Mouse (Mus musculus) hindbrain, embryonic 10.5 days (tissue): Measurements from ENCODE around the gene Atp7b. TPM values are rescaled to one million over a fixed set of nuclear protein-coding genes. Genes with fewer than 3 reads are reported as not detected.

Experiments used
- DNase-seq: peaks from one replicate; pipeline ENCODE4 v3.0.0-alpha.2; 2017; ENCODE audit warnings: low spot score
- H3K27ac ChIP-seq: fragments of 300-500 bp; sonication (generic); 2 replicates; pipeline ENCODE4 v1.5.1; 2016; ENCODE audit warnings: mild to moderate bottlenecking, moderate library complexity
- H3K27me3 ChIP-seq: fragments of 300-500 bp; sonication (generic); 2 replicates; pipeline ENCODE4 v1.6.1; 2016; ENCODE audit warnings: mild to moderate bottlenecking; ENCODE audit not compliant: poor library complexity, insufficient read depth, severe bottlenecking
- H3K36me3 ChIP-seq: fragments of 300-500 bp; sonication (generic); 2 replicates; pipeline ENCODE4 v1.6.1; 2016; ENCODE audit warnings: mild to moderate bottlenecking, moderate library complexity
- H3K4me1 ChIP-seq: fragments of 300-500 bp; sonication (generic); replicated peaks from 2 replicates; pipeline ENCODE4 v1.6.1; 2016; ENCODE audit warnings: mild to moderate bottlenecking
- H3K4me3 ChIP-seq: fragments of 300-500 bp; sonication (generic); 2 replicates; pipeline ENCODE4 v1.5.1; 2016; ENCODE audit warnings: mild to moderate bottlenecking, moderate library complexity
- H3K9me3 ChIP-seq: fragments of 300-500 bp; sonication (generic); 2 replicates; pipeline ENCODE4 v1.6.1; 2016; ENCODE audit warnings: mild to moderate bottlenecking, moderate library complexity
- WGBS: fragments of 180-500 bp; shearing (Covaris S2); methylation state at CpG from one replicate; pipeline ENCODE4 v1.1.7; 2016; 5-methylcytosine and 5-hydroxymethylcytosine counted together
- polyA plus RNA-seq: library from polyadenylated mRNA; unstranded; fragments of >200 nt; fragmentation: Nextera tagmentation; extraction: Ambion mirVana; gene quantifications from 2 replicates; pipeline ENCODE4 v1.2.1, GENCODE M21; 2016

Atp7b gene
- polyA plus RNA-seq, 1 experiment from 2014 or later, result 2.5 TPM

DNA sequence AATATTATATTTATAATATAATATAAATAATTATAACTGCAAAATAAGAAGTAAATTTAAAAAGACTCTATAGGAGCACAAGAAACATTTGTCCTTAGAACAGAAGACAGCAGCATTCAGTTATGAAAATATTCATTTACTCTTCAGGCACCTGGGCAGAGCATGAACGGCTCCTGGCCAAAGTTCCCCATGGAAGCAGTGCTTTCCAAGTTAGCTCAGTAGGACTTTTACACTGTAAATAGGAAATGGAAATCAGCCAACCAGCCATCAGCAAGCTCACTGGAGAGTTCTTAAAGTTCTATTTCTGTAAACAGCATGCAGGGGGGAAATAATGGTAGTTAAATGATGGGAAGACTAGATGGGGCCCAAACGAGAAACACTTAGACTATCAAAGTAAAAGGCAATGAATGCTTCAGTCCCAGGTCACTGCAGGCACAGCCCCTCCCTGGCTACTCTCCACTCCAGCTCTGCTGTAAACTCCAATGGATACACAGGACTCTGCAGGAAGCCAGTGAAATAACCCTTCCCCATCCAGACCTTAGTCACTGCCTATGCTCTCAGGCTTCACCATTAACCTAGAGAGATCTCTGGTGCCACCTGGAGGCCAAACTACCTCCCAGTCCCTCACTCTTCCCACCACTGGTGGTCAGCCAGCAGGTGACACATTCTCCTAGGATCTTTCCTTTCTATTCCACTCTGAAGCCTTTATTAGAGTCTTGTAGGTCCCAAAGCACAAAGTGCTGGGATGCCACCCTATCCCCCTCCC, 12.2 kb downstream of the Atp7b start:
- H3K27me3 ChIP-seq, result no peaks in the 10 kb centered on the region
- no peak overlapping the region for H3K4me3 ChIP-seq
- DNase-seq, result peak; percentile 56
- WGBS, result 76% methylated on average over 2 of the region's 2 CpGs
- H3K27ac ChIP-seq, result no peak overlapping the region
- H3K4me1 ChIP-seq, result peaks cover 10% of the 10 kb centered on the region
- H3K9me3 ChIP-seq, result no peaks in the 10 kb centered on the region
- H3K36me3 ChIP-seq, result no peaks in the 10 kb centered on the region

DNA sequence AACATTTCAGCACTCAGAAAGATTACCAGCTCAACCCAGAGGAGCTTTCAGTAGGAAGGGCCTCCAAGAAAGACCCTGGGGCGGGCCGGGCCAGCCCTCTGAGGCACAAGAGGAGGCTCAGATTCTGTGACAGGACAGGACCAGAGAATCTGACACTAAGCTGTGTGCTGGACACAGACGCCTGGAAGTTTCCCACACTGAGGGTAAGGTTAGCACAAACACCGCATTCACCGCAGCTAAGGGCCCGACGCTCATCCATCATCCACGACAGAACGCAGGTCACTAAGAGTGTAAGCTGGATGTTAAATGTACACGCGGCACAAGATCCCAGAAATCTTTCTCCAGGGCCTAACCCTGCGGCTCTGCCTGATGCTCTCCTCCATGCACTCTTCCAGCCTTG, 16.4 kb downstream of the Atp7b start:
- H3K36me3 ChIP-seq, result no peaks in the 10 kb centered on the region
- peak overlapping the region; percentile 53; the same call in 1 of the 2 replicates for H3K27ac ChIP-seq
- peaks cover 23% of the 10 kb centered on the region for H3K4me1 ChIP-seq
- WGBS, result 58% methylated on average over 12 of the region's 12 CpGs
- no peaks in the 10 kb centered on the region for H3K9me3 ChIP-seq
- DNase-seq, result peak; percentile 11
- H3K4me3 ChIP-seq, result no peak overlapping the region
- no peaks in the 10 kb centered on the region for H3K27me3 ChIP-seq

DNA sequence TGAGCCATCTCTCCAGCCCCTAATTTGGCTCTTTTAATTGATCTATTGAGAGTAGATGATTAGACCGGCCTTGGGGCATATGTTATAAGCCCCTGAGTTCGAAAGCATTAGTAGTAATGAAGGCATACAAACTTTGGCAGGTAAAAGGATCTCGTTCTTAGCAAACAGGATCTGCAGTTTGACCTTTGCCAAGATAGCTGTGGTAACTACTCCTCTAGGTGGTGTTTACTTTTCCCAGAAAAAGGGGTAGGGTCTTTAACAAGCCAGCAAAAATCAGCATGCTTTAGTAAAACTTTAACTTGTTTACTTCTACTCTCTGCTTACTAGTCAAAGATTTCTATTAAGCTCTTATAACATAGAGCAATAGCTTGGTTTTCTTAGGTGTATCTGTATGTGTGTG, 17.6 kb downstream of the Atp7b start:
- no peaks in the 10 kb centered on the region for H3K36me3 ChIP-seq
- H3K27ac ChIP-seq, result no peak overlapping the region
- WGBS, result 89% methylated on average over 3 of the region's 3 CpGs
- no peak for DNase-seq
- no peaks in the 10 kb centered on the region for H3K9me3 ChIP-seq
- H3K4me3 ChIP-seq, result no peak overlapping the region
- H3K27me3 ChIP-seq, result no peaks in the 10 kb centered on the region
- H3K4me1 ChIP-seq, result peaks cover 24% of the 10 kb centered on the region

DNA sequence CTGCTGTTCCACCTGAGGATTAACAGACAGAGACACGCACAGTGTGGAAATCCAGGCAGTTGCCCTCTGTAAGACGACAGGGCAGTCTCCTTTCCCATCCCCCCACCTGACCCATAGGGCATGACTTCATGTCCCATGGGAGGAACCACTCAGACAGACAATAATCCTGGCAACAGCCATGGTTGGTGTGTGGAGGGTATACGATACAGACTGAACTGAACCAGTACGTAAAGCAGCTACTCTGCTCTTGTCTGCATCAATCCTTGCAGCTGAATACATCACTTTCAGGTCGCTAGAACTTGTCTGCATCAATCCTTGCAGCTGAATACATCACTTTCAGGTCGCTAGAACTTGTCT, 20.0 kb downstream of the Atp7b start:
- H3K36me3 ChIP-seq, result no peaks in the 10 kb centered on the region
- WGBS, result 29% methylated on average over 6 of the region's 6 CpGs
- no peak overlapping the region for H3K4me3 ChIP-seq
- H3K27ac ChIP-seq, result no peak overlapping the region
- H3K27me3 ChIP-seq, result no peaks in the 10 kb centered on the region
- peaks cover 27% of the 10 kb centered on the region for H3K4me1 ChIP-seq
- DNase-seq, result no peak
- H3K9me3 ChIP-seq, result no peaks in the 10 kb centered on the region

DNA sequence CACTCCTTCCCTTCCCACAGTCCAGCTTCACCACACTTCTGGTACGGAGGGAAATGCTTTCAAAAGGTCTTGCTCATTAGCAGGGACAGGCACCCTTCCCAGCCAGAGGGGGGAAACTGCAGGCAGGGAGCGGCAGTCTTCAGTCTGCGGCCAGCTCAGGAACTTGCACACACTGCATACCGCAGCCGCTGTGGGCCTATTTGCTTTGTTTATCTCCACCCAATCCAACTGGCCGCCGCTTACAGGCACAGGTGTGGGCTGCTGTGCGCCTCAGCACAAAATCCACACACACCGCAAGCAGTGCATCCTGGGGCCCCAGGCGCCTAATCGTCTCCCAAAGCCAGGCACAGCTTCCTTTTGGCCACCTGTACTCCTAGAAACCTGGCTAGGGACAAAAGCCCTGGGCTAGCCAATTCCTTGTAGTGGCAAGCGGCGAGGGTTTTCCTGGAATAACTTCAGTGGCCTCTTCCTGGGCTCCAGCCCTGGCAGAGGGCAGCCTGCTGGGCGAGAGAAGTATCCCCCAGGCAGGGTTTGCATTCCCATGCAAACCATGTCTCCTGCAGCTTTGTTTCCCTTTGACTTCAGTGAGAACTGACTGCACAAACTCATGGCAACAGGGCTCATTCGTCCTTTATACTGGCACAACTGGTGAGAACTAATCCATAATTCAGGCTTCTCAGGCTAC, 20.5 kb downstream of the Atp7b start:
- Histone ChIP-seq H3K27me3 (no peaks in the 10 kb centered on the region), H3K9me3 (no peaks in the 10 kb centered on the region), H3K4me1 (peaks cover 27% of the 10 kb centered on the region), H3K4me3 (0 out of 2 replicates have a peak overlapping the region, but pooled peaks have one; percentile 20), H3K36me3 (no peaks in the 10 kb centered on the region), H3K27ac (peak overlapping the region; percentile 26; the same call in 1 of the 2 replicates)
- WGBS, result 13% methylated on average over 15 of the region's 15 CpGs
- DNase-seq, result peak; percentile 18

DNA sequence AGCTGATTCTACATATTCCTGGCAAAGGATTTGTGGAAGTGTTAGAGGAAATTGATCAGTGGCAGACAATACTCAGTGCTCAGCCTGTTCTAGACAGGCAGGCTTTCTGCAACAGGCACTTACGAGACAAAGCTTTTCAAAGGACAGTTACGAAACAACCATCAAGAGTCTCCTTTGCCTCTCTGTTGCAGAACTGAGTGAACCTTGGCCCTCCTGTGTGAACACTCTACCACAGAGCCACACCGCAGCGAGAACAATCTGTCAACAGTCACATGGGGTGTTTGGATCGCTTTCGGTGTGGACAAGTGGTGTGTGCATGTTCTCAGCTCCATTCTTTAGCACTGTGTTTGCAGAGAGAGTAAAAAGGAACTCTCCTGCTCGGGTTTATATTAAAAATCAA, 23.1 kb downstream of the Atp7b start:
- 80% methylated on average over 7 of the region's 7 CpGs for WGBS

DNA sequence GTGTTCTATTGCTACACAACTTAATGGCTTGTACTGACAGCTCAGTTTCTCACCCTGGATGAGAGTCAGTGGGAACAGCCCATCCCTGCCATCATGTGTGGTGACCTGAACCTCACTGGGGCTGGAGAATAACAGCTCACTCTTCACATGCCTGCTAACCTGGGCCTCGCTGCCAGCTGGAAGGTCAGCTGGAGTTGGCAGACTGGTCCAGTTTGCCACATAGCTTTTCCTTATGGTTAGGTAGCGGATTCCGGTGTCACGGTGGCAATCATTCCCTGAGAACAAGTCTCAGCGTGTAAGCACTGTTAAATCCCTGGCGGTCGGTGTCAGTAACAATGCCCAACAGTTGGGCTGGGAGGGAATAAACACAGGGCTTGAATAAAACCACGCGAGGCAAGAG, 24.0 kb downstream of the Atp7b start:
- H3K4me3 ChIP-seq, result no peak overlapping the region
- 90% methylated on average over 9 of the region's 9 CpGs for WGBS
- H3K27me3 ChIP-seq, result no peaks in the 10 kb centered on the region
- H3K4me1 ChIP-seq, result peaks cover 17% of the 10 kb centered on the region
- H3K27ac ChIP-seq, result no peak overlapping the region
- H3K36me3 ChIP-seq, result no peaks in the 10 kb centered on the region
- no peaks in the 10 kb centered on the region for H3K9me3 ChIP-seq
- no peak for DNase-seq

More for the DNA sequence above, 23.1 kb downstream of the Atp7b start:
- Histone ChIP-seq H3K4me3 (no peak overlapping the region), H3K36me3 (no peaks in the 10 kb centered on the region), H3K4me1 (peaks cover 17% of the 10 kb centered on the region), H3K27me3 (no peaks in the 10 kb centered on the region), H3K27ac (no peak overlapping the region), H3K9me3 (no peaks in the 10 kb centered on the region)
- no peak for DNase-seq

DNA sequence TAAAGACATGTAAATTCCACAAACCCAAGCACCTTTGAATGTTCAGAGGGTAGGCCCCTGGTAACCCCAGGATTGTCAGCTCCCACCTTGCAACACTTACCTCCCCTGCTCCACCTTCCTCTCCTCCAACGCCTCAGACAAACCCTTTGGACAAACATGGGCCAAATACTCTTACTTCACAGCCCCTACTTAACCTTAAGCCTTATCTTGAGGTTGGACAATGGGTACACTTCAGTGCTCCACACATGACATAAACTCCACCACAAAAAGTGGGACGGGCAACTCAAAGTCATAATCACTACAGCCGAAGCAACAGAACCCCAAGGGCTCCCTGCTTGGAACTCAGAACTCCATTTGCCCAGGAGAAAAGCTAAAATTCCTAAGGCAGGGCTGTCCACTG, 29.1 kb downstream of the Atp7b start:
- Histone ChIP-seq H3K4me3 (no peak overlapping the region), H3K4me1 (no peaks in the 10 kb centered on the region), H3K36me3 (0 out of 2 replicates have a peak, but pooled peaks cover 4% of the 10 kb centered on the region), H3K27ac (no peak overlapping the region), H3K27me3 (no peaks in the 10 kb centered on the region), H3K9me3 (0 out of 2 replicates have a peak, but pooled peaks cover 2% of the 10 kb centered on the region)
- WGBS, result 90% methylated on average over 3 of the region's 3 CpGs
- no peak for DNase-seq

DNA sequence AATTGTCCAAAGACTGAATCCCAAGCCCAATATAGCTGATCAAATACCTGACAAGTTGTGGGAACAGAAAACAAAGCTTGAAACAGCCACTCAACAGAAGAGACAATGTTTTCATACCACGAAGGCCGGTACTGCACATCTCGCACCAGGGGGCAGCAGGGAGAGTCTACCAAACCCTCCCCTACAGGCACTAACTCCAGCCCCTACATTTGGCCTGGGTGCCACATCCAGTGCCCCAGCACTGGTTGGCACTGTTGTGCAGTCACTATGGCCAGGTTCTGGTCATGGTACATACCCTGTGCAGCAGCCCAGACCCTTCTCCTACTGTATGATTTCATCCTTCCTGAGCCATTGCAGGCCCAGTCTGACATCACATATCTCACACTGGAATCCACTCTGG, 31.1 kb downstream of the Atp7b start:
- 0 out of 2 replicates have a peak, but pooled peaks cover 2% of the 10 kb centered on the region for H3K9me3 ChIP-seq
- no peak overlapping the region for H3K4me3 ChIP-seq
- 83% methylated on average over 3 of the region's 3 CpGs for WGBS
- no peaks in the 10 kb centered on the region for H3K27me3 ChIP-seq
- H3K27ac ChIP-seq, result no peak overlapping the region
- DNase-seq, result no peak
- H3K4me1 ChIP-seq, result no peaks in the 10 kb centered on the region
- H3K36me3 ChIP-seq, result 0 out of 2 replicates have a peak, but pooled peaks cover 4% of the 10 kb centered on the region

DNA sequence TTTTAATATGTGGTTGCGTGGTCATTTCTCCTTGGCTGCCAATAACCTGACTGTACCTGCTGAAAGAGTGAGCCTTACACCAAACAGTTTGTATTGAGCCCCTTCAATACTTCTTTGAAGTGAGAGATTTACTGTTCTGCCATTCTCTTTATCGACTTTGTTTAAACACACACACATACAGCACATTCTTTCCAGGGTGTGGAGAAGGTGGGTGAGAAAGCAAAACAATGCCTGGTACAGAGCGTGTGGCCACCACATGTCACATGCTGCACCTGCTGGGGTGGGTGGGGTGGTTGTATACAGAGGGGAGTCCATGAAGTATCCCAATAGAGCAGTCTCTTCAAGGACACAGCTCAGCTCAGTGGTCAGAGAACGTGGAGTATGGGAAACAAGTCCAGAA, 34.9 kb downstream of the Atp7b start:
- Histone ChIP-seq H3K36me3 (0 out of 2 replicates have a peak, but pooled peaks cover 4% of the 10 kb centered on the region), H3K4me1 (no peaks in the 10 kb centered on the region), H3K9me3 (0 out of 2 replicates have a peak, but pooled peaks cover 2% of the 10 kb centered on the region), H3K27ac (no peak overlapping the region), H3K27me3 (no peaks in the 10 kb centered on the region), H3K4me3 (no peak overlapping the region)
- no peak for DNase-seq
- WGBS, result 76% methylated on average over 4 of the region's 4 CpGs

DNA sequence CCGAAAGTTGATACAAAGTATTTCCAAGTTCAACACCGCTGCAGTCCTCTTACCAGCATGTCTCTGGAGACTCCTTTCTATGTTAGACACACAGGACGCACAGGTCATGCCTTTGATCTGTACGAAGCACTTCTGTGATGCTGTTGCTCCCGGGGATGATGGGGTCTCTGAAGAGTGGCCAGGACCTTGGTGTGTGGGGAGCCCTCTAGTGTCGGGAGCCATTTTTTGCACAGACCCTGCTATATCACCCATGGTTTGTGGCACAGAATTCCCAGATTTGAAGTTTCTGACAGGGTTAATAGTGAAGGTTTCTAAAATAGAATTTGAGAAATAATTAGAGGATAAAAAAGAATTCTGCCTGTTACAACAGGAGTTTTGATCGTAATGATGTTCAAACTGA, 37.9 kb downstream of the Atp7b start:
- Histone ChIP-seq H3K4me1 (no peaks in the 10 kb centered on the region), H3K36me3 (no peaks in the 10 kb centered on the region), H3K27ac (no peak overlapping the region), H3K27me3 (no peaks in the 10 kb centered on the region), H3K9me3 (no peaks in the 10 kb centered on the region), H3K4me3 (no peak overlapping the region)
- WGBS, result 58% methylated on average over 7 of the region's 7 CpGs
- no peak for DNase-seq

DNA sequence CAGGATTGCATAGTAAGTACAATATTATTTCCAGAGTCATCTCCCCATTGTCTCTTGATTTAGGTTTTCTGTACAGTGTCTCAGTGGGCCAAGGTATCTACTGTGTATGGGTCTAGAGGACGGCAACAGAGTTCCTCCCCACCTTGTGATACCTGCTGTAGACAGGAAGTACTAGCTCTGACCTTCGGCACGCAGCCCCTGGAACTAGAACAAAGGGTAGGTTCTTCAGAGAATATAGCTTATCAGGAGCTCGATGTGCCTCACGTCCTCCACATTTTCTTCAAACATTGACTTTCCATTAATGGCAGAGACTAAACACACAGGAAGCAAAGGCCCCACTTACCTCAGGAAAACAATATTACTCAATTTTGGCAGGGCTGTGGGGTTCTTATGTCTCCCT, 40.6 kb downstream of the Atp7b start:
- 89% methylated on average over 5 of the region's 5 CpGs for WGBS
- no peaks in the 10 kb centered on the region for H3K27me3 ChIP-seq
- no peaks in the 10 kb centered on the region for H3K36me3 ChIP-seq
- no peak overlapping the region for H3K4me3 ChIP-seq
- H3K27ac ChIP-seq, result no peak overlapping the region
- no peaks in the 10 kb centered on the region for H3K9me3 ChIP-seq
- no peak for DNase-seq
- no peaks in the 10 kb centered on the region for H3K4me1 ChIP-seq

DNA sequence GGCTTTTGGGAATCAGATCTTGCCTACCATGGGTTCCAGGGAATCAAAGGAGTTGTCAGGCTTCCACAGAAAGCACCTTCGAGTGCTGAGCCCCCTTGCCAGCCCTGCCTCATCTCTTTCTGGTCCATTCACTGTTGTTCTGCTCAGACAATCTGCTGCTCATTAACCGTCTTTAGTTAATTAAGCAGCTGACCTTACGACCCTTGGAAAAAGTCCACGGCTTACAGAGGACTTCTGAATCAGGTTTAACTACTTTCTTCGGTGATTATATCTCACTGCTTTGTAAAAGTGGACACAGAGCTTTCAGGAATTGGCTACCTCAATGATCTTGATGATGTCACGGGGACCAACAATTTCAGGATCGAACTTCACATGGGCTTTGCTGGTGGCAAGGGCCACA, 42.4 kb downstream of the Atp7b start:
- no peaks in the 10 kb centered on the region for H3K4me1 ChIP-seq
- DNase-seq, result no peak
- H3K27ac ChIP-seq, result no peak overlapping the region
- H3K36me3 ChIP-seq, result no peaks in the 10 kb centered on the region
- WGBS, result 83% methylated on average over 7 of the region's 7 CpGs
- no peaks in the 10 kb centered on the region for H3K9me3 ChIP-seq
- H3K27me3 ChIP-seq, result no peaks in the 10 kb centered on the region
- H3K4me3 ChIP-seq, result no peak overlapping the region
